Mouse (Mus musculus): ENCODE results near the gene Exosc8.
"Not testable (repeated sequence)": the region's sequence is repeated elsewhere in the genome, so short reads cannot be mapped to it uniquely, and the experiment has no call there.

The Exosc8 gene

GRCm38 (mm10) chr3:54734411-54735246 is 564 bp downstream of the Exosc8 start:
- DNase-seq, result peak; percentile 84 to 91

- no peak for DNase-seq
Measured at GRCm38 (mm10) chr3:54732371-54732770, 2.8 kb downstream of the Exosc8 start.

GRCm38 (mm10) chr3:54731626-54732150 is 3.5 kb downstream of the Exosc8 start:
- no peak for DNase-seq

- no peak for DNase-seq
Measured at GRCm38 (mm10) chr3:54728100-54728499, 7.1 kb downstream of the Exosc8 start.

GRCm38 (mm10) chr3:54727588-54727987 is 7.6 kb downstream of the Exosc8 start:
- no peak for DNase-seq

- no peak for DNase-seq
Measured at GRCm38 (mm10) chr3:54725344-54725743, 9.8 kb downstream of the Exosc8 start.

- DNase-seq, result peak in 1 of 2 experiments; percentile 30
Measured at GRCm38 (mm10) chr3:54723741-54724500, 11.3 kb downstream of the Exosc8 start.

GRCm38 (mm10) chr3:54718947-54719346 is 16.2 kb downstream of the Exosc8 start:
- DNase-seq, result no peak

- no peak for DNase-seq
Measured at GRCm38 (mm10) chr3:54717348-54717747, 17.8 kb downstream of the Exosc8 start.

- DNase-seq, result no peak
Measured at GRCm38 (mm10) chr3:54715461-54715860, 19.7 kb downstream of the Exosc8 start.

- no peak for DNase-seq
Measured at GRCm38 (mm10) chr3:54714253-54714652, 20.9 kb downstream of the Exosc8 start, which contains the start of gene Gm21958. Gm21958 (minus strand) TSS chr3:54714353.

- peak; percentile 27 to 32 for DNase-seq
Measured at GRCm38 (mm10) chr3:54708972-54709371, 26.2 kb downstream of the Exosc8 start.

GRCm38 (mm10) chr3:54704106-54704505 is 31.1 kb downstream of the Exosc8 start:
- DNase-seq, result not testable (repeated sequence)

- no peak for DNase-seq
Measured at GRCm38 (mm10) chr3:54699759-54700301, 35.4 kb downstream of the Exosc8 start.

GRCm38 (mm10) chr3:54693056-54693415 is 42.2 kb downstream of the Exosc8 start:
- DNase-seq, result no peak

- peak; percentile 84 to 87 for DNase-seq
Measured at GRCm38 (mm10) chr3:54692202-54693055, 42.8 kb downstream of the Exosc8 start, which contains the start of gene Supt20. Supt20 (plus strand) TSS chr3:54692807.

- no peak for DNase-seq
Measured at GRCm38 (mm10) chr3:54689091-54689490, 46.1 kb downstream of the Exosc8 start.

- no peak for DNase-seq
Measured at GRCm38 (mm10) chr3:54687245-54687644, 47.9 kb downstream of the Exosc8 start.

GRCm38 (mm10) chr3:54685202-54685601 is 50.0 kb downstream of the Exosc8 start:
- no peak for DNase-seq

GRCm38 (mm10) chr3:54681310-54682204 is 53.6 kb downstream of the Exosc8 start:
- no peak for DNase-seq
